Mouse (Mus musculus) cerebellum, postnatal 36 days (tissue): ENCODE results near the gene Eef1a2.
A peak's percentile ranks its signal among the peaks of the same experiment; 100 is the strongest.

Experiments
- DNase-seq, 2 experiments: peaks; one replicate each; pipeline ENCODE4 v3.0.0; 2021 to 2022; ENCODE audit warnings: mixed read lengths in 2 of 2

The Eef1a2 gene

GRCm38 (mm10) chr2:181130245-181130644 lies 26.6 kb downstream of the Eef1a2 start:
- DNase-seq, result no peak

- no peak for DNase-seq
Measured at GRCm38 (mm10) chr2:181128963-181129362, 27.9 kb downstream of the Eef1a2 start.

GRCm38 (mm10) chr2:181127786-181128185 lies 29.0 kb downstream of the Eef1a2 start:
- no peak for DNase-seq

- no peak for DNase-seq
Measured at GRCm38 (mm10) chr2:181125726-181126455, 30.9 kb downstream of the Eef1a2 start.

DNA sequence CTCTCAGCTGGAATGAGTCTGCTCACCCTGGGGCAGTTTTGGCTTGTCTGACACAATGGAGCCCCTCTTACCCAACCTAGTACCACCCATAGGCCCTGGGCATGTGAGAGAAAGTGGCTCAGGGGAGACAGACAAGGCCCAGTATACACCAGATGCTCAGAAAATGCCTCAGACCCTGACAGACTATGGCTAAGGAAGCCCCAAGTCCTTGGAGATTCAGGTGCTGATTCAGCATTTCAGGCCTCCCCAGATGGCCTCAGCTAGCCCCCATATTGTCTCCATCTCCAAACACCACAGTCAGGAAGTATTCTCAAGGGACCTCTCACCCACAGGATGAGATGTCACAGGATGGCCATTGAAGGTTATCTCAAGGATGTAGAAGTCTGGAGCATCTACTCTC lies 34.2 kb downstream of the Eef1a2 start:
- DNase-seq, result no peak

- no peak for DNase-seq
Measured at GRCm38 (mm10) chr2:181120922-181121449, 35.8 kb downstream of the Eef1a2 start.

GRCm38 (mm10) chr2:181119952-181120351 lies 36.9 kb downstream of the Eef1a2 start:
- DNase-seq, result peak; percentile 65 to 70

DNA sequence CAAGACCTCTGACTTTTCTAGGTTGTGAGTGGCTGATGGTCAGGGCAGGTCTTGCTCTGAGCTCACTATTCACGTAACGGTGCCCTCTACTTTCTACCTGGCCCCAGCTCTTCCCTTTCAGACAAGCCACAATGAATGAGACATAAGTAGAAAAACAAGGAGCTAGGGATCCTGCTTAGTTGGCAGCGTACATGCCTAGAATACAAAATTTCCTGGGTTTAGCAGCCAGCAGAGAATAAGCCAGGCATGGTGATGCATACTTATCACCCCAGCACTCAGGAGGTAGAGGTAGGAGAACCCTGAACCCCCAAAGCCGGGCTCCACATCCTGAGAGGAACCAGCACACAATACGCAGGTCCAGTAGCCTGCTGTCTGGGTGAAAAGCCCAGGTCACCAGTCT lies 40.4 kb downstream of the Eef1a2 start:
- no peak for DNase-seq

GRCm38 (mm10) chr2:181115367-181115766 lies 41.4 kb downstream of the Eef1a2 start:
- DNase-seq, result no peak

DNA sequence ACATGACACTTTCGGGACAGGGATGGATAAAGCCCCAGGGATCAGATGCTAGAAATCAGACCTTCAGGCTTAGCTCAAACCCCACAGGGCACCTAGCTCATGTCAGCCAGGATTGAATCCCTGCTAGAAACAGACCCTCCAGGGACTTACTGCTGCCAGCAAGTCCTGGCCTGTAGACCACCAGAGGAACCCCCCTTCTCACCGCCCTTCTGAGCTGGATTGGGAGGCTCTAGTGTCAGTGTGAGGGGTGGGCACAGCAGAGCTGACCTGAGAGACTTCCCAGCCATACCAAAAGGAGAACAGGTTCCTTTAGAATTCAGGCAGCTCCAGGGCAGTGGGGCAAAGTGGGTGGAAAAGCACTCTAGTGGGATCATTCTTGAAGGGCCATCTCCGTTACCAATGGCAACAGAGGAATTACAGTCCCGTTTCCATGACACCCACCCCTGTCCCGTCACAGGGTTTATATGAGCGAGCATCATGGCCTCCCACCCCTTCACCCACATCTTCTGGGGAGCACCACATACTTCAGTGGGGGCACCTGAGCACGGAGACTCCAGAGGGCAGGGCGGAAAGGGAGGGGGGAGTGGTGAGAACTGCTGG lies 43.0 kb downstream of the Eef1a2 start:
- DNase-seq, result peak in 1 of 2 experiments; percentile 1

DNA sequence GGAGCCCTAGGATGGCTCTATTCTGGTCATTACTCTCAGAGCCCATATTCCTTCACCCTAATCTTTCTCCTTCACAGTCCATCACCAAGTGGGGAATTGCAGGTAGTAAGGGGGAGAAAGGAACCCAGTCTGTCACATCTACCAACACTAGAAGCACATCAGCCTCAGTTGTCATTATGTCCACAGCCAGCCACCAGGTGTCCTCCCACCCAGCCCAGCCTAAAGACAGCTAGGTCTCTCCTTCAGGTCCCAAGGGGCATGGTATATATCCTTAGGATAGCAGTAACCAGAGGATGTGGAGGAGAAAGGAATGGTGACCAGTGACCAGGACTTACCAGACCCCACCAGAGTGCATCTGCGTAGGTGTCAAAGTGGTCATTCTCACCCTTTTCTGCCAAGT lies 45.1 kb downstream of the Eef1a2 start:
- DNase-seq, result peak in 1 of 2 experiments; percentile 0

DNA sequence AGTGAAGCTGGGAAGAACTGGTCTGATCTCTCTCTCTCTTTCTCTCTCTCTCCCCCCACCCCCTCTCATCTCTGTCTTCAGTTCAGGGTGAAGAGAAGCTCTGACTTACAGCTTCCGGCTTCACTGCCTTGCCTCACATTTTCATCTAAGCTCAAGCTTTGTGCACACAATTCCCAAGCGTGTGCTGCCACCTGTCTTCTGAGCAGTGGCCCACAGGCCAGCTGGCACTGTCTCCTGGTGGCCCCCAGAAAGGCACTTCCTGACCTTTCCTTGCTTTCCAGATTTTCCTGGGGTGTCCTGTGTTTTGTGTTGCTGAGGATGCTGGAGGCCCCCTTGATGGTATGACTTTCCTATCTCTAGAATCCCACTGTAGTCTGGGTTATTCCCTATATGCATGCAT lies 52.7 kb downstream of the Eef1a2 start:
- DNase-seq, result peak; percentile 34 to 41

DNA sequence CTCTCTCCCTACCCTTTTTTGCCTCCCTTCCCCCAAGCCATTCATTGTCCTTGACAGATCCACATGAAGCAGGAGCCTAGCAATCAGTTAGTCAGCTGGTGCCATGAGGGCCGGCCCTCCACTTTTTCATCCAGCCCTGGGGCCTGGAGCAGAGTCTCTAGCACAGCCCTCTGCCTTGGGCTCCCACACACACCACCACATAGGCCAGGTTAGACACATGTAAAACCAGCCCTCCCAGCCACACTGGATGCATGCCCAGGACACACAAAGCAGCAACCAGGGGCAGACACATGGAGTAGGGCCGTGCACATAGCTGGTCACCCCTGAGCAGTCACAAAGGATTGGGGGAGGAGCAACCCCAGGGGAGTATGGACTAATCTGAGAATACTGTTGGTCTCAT lies 54.7 kb downstream of the Eef1a2 start:
- DNase-seq, result no peak

GRCm38 (mm10) chr2:181101626-181102025 lies 55.2 kb downstream of the Eef1a2 start:
- no peak for DNase-seq

DNA sequence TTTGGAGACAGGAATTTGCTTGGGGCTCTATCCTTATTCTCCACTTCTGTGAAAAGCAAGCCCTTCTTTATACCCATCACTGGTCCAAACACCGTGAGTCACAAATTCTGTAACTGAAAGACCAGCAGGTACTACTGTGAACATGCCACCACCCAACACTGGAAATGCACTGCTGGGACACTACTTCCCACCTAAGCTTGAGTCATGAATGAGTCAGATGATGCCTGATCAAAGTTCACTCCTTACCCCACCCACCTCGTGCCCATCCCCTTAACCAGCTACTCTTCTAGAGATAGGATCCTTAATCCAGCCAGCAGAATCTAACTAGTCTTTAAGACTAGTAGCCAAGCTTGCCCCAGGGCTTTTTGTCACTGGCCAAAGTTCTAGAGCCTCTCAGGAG lies 56.7 kb downstream of the Eef1a2 start:
- no peak for DNase-seq
